Mouse (Mus musculus): ENCODE results near the gene Rgl1. TPM values are rescaled to one million over a fixed set of nuclear protein-coding genes. Genes with fewer than 3 reads are reported as not detected.

The Rgl1 gene
- polyA plus RNA-seq (2017; shearing (Covaris generic)) = 1.6 TPM

GRCm38 (mm10) chr1:152766032-152766772 is at the start of gene Rgl1, which contains the start of gene Arpc5:
Gene Rgl1, minus strand, starts transcription at chr1:152766351.
Gene Arpc5, plus strand, starts transcription at chr1:152766542.

GRCm38 (mm10) chr1:152799897-152800296 is 33.7 kb upstream of the Rgl1 start, which contains the start of gene Ncf2:
Gene Ncf2, plus strand, starts transcription at chr1:152800194.

GRCm38 (mm10) chr1:152750312-152750965 is 15.7 kb downstream of the Rgl1 start, which contains the start of gene Apobec4:
Gene Apobec4, plus strand, starts transcription at chr1:152750551.

Other genes with a start within 250 kb of the Rgl1 start
- not detected for gene Apobec4, start 15.8 kb downstream of the Rgl1 start, polyA plus RNA-seq (2017; shearing (Covaris generic))
- 748 TPM for gene Arpc5, start 191 bp upstream of the Rgl1 start, polyA plus RNA-seq (2017; shearing (Covaris generic))
- gene Ncf2, start 33.8 kb upstream of the Rgl1 start, polyA plus RNA-seq (2017; shearing (Covaris generic)) = 3.3 TPM
- gene Smg7, start 136.3 kb upstream of the Rgl1 start, polyA plus RNA-seq (2017; shearing (Covaris generic)) = 46.0 TPM
- gene Nmnat2, start 188.6 kb upstream of the Rgl1 start, polyA plus RNA-seq (2017; shearing (Covaris generic)) = 0.56 TPM